Mouse (Mus musculus) heart, adult 2 months (tissue): ENCODE data around the gene Cfap20.

ENCODE experiments used
- CTCF ChIP-seq: fragments of 200-600 bp; IDR thresholded peaks from 2 replicates; pipeline ENCODE4 v1.8.1; 2022; ENCODE audit warnings: antibody characterized with exemption, mild to moderate bottlenecking, moderate library complexity
- EP300 ChIP-seq: fragments of 200-500 bp; IDR thresholded peaks from 2 replicates; pipeline ENCODE4 v1.6.1; 2011; ENCODE audit warnings: low read depth, low read length, control low read depth; ENCODE audit not compliant: insufficient read depth
- POLR2A ChIP-seq: fragments of 200-500 bp; IDR thresholded peaks from 2 replicates; pipeline ENCODE4 v1.6.1; 2011; ENCODE audit warnings: mild to moderate bottlenecking, low read depth, low read length, control low read depth; ENCODE audit not compliant: insufficient read depth

- no peak for TF ChIP-seq EP300
- no peak for TF ChIP-seq CTCF
- TF ChIP-seq POLR2A: no peak
These were observed 46.7 kb downstream of the Cfap20 start for GRCm38 (mm10) chr8:95387936-95388335.
